Mouse (Mus musculus) embryonic facial prominence, embryonic 15.5 days (tissue): ENCODE results near the gene Higd1c. TPM values are rescaled to one million over a fixed set of nuclear protein-coding genes. Genes with fewer than 3 reads are reported as not detected.
"Not testable (repeated sequence)": the region's sequence is repeated elsewhere in the genome, so short reads cannot be mapped to it uniquely, and the experiment has no call there.

ENCODE experiments used
- ATAC-seq: fragments of 200-750 bp; cut with Nextera tagmentation; 2 replicates; pipeline ENCODE4 v1.8.0; 2017; ENCODE audit warnings: low read depth, moderate TSS enrichment; ENCODE audit not compliant: insufficient number of reproducible peaks, low FRiP score, low TSS enrichment
- H3K27ac ChIP-seq: fragments of 300-500 bp; sonication (generic); replicated peaks from 2 replicates; pipeline ENCODE4 v1.5.1; 2015; ENCODE audit warnings: mild to moderate bottlenecking, inconsistent platforms
- H3K27me3 ChIP-seq: fragments of 300-500 bp; sonication (generic); 2 replicates; pipeline ENCODE4 v1.6.1; 2015; ENCODE audit warnings: inconsistent platforms
- H3K36me3 ChIP-seq: fragments of 300-500 bp; sonication (generic); 2 replicates; pipeline ENCODE4 v1.6.1; 2015; ENCODE audit warnings: mild to moderate bottlenecking, inconsistent platforms
- H3K4me1 ChIP-seq: fragments of 300-500 bp; sonication (generic); 2 replicates; pipeline ENCODE4 v1.6.1; 2015; ENCODE audit warnings: inconsistent platforms
- H3K4me2 ChIP-seq: fragments of 300-500 bp; sonication (generic); replicated peaks from 2 replicates; pipeline ENCODE4 v1.6.1; 2015; ENCODE audit warnings: mild to moderate bottlenecking, inconsistent platforms
- H3K4me3 ChIP-seq: fragments of 300-500 bp; sonication (generic); replicated peaks from 2 replicates; pipeline ENCODE4 v1.5.1; 2015; ENCODE audit warnings: mild to moderate bottlenecking, inconsistent platforms
- H3K9ac ChIP-seq: fragments of 300-500 bp; sonication (generic); 2 replicates; pipeline ENCODE4 v1.6.1; 2015; ENCODE audit warnings: inconsistent platforms
- H3K9me3 ChIP-seq: fragments of 300-500 bp; sonication (generic); replicated peaks from 2 replicates; pipeline ENCODE4 v1.6.1; 2016; ENCODE audit warnings: inconsistent platforms
- WGBS: fragments of 180-500 bp; shearing (Covaris S2); methylation state at CpG from one replicate; pipeline ENCODE4 v1.1.7; 2015; 5-methylcytosine and 5-hydroxymethylcytosine counted together
- polyA plus RNA-seq: library from polyadenylated mRNA; unstranded; fragments of >200 nt; fragmentation: Nextera tagmentation; extraction: Ambion mirVana; gene quantifications from 2 replicates; pipeline ENCODE4 v1.2.1, GENCODE M21; 2015

Higd1c gene
- polyA plus RNA-seq, 1 experiment from 2014 or later, result not detected

DNA sequence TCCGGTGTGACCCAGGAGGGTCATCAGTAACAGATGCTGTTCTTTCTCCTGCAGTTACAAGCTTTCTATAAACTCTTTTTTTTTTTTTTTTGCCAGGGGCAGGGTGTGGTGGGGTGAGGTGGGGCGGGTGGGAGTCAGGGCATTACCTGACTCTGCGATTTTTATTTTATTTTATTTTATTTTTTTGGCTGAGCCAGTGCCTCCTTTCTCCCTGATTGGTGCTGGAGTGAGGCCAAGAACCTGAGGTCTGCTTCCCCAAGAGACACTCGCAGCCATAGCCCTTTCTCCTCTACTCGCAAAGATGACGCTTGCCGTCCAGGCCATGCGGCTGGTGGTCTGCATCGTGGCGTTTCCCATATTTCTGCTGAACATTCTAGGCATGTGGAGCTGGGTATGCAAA is 29.7 kb upstream of the Higd1c start, which contains the start of gene Mettl7a3:
TSS of gene Mettl7a3 (plus strand) at position 301 of the 400 bp plus-strand sequence.
- no peaks in the 10 kb centered on the region for H3K4me1 ChIP-seq
- no peak within 1 kb of the TSS for H3K9ac ChIP-seq
- no peaks in the 10 kb centered on the region for H3K27me3 ChIP-seq
- 53% methylated on average over 10 of the region's 10 CpGs for WGBS
- no peaks in the 10 kb centered on the region for H3K9me3 ChIP-seq
- no peak for ATAC-seq
- no peaks in the 10 kb centered on the region for H3K36me3 ChIP-seq
- H3K27ac ChIP-seq, result no peak within 1 kb of the TSS
- no peak within 1 kb of the TSS for H3K4me3 ChIP-seq
- H3K4me2 ChIP-seq, result no peak within 1 kb of the TSS

DNA sequence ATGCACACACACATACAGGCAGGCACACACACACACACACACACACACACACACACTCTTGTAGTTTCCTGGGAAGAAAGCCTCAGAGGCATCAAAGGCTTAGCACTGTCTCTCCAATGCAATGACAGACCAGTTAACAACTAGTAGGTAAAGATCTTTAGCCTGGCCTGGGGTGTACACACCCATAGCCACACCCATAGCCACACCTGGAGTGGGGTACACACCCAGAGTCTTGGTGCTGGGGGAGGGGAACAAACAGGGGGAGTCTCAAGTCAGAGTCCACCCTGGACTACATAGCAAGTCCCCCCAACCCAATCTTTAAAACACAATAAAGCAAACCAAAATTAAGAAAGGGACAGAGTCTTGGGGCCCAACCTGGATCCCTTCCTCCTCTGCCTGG is 27.0 kb upstream of the Higd1c start:
- not testable (repeated sequence) for ATAC-seq, H3K27ac ChIP-seq, H3K9ac ChIP-seq, H3K27me3 ChIP-seq, H3K9me3 ChIP-seq, H3K36me3 ChIP-seq, H3K4me3 ChIP-seq, H3K4me1 ChIP-seq, H3K4me2 ChIP-seq

DNA sequence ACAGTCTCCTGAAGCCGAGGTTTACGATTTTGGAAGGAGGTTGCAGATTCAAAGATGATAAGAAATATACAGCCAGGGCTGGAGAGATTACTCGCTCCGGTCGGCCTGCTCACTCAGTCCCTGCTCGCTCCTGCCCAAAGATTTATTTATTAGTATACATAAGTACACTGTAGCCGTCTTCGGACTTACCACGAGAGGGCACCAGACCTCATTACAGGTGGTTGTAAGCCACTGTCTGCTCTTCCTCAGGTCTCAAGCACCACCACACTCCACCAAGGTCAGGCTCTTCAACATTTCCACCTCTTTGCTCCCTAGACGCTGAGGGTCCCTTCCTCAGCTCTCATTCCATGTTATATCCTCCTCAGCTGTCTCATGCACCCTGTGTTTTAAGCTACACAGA is 26.5 kb upstream of the Higd1c start:
- not testable (repeated sequence) for H3K36me3 ChIP-seq, H3K27ac ChIP-seq, H3K4me1 ChIP-seq, H3K27me3 ChIP-seq, H3K9me3 ChIP-seq, H3K4me3 ChIP-seq, H3K4me2 ChIP-seq, ATAC-seq, H3K9ac ChIP-seq
- 37% methylated on average over 10 of the region's 10 CpGs for WGBS

DNA sequence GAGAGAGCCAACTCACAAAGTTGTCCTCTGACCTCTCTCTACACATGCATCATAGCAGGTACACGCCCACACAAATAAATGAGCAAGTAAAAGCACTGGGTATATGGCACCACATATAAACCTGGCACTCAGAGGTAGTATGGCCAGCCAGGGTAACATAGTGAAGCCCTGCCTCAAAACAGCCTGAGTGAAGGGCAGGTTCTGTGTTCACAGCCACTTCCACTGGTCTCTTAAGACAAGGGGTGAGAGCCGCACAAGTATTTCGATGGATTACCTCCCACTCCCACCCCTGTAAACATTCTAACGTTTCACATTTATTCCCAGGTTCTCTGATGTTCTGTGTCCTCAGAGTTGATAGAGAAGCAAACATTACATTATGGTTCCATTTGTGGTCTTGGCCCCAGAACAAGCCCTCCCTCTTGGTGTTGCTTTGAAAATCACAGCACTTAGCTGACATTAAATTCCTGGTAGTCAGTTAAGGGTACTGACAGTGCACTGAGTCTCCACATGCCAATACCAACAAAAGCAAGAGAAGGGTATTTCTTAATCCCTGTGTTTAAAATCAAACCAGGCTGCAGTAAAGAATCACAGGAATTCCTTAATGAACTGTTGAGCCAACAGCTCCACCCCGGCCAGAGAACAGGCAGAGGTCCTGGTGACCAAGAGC is 22.9 kb upstream of the Higd1c start:
- WGBS, result 58% methylated on average over 5 of the region's 5 CpGs
- not testable (repeated sequence) for H3K9me3 ChIP-seq, H3K36me3 ChIP-seq, H3K27ac ChIP-seq, H3K9ac ChIP-seq, H3K27me3 ChIP-seq, H3K4me1 ChIP-seq, H3K4me2 ChIP-seq, H3K4me3 ChIP-seq
- peak; percentile 62; the same call in 1 of the 2 replicates for ATAC-seq

DNA sequence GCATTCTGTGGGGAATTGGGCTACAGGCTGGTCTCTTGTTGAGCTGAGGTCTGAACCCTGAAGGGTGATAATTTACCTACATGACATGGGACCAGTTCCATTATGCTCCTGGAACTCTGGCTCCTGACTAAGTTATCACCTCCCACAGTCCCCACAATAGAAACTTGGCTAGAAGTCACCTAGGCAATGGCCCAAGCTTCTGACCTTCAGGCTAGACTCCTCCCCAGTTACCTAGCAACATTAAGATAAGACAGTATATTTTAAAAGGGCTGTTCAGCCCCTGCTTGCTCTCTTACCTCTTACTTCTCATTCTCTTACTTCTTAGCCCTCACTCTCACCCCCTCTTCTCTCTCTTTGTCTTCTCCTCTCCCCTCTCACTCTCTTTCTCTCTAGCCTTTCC is 18.9 kb upstream of the Higd1c start:
- no peak for ATAC-seq
- Histone ChIP-seq H3K4me1 (no peaks in the 10 kb centered on the region), H3K4me3 (no peak overlapping the region), H3K27me3 (no peaks in the 10 kb centered on the region), H3K36me3 (no peaks in the 10 kb centered on the region), H3K4me2 (no peak overlapping the region), H3K9ac (no peak overlapping the region), H3K27ac (no peak overlapping the region), H3K9me3 (no peaks in the 10 kb centered on the region)

DNA sequence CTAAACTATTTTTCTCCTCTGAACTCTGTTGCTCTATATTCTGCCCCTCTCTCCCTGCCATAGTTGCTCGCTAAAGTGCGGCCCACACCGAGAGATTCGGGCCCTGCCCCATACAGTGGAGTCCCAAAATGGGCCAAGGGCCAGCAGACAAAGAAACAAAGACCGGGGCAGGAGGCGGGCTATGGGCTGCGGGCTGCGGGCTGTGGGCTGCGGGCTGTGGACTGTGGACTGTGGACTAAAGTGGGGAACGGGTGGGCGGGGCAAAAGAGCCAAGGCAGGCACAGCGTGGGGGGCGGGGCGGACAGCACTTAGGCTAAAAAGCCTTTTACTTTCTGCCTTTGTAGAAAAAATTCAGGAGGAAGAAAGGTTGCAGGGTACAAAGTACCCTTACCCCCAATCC is 17.6 kb upstream of the Higd1c start:
- Histone ChIP-seq H3K4me1 (0 out of 2 replicates have a peak, but pooled peaks cover 4% of the 10 kb centered on the region), H3K9me3 (no peaks in the 10 kb centered on the region), H3K4me3 (no peak overlapping the region), H3K27me3 (no peaks in the 10 kb centered on the region), H3K36me3 (no peaks in the 10 kb centered on the region), H3K4me2 (no peak overlapping the region), H3K27ac (no peak overlapping the region), H3K9ac (no peak overlapping the region)
- ATAC-seq, result peak; percentile 67; the same call in 1 of the 2 replicates
- WGBS, result 62% methylated on average over 14 of the region's 14 CpGs

DNA sequence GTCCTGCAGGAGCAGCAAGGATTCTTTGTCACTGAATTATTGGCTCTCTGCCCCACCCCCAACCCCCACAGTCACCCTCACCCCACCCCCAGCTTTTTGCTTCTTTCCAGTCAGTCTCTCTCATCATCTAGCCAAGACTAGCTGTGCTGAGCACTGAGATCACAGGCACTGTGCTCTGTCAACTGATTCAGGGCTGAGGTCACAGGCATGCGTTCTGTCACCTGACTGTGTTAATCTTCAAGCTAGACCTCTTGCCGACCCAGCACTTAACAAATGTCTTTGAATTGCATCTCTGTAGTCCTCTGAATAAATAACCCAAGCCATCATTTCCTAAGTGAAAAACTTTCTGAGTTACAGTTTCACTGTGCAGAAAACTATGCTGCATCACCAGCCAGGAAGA is 14.8 kb upstream of the Higd1c start:
- WGBS, result 36% methylated on average over 2 of the region's 2 CpGs

DNA sequence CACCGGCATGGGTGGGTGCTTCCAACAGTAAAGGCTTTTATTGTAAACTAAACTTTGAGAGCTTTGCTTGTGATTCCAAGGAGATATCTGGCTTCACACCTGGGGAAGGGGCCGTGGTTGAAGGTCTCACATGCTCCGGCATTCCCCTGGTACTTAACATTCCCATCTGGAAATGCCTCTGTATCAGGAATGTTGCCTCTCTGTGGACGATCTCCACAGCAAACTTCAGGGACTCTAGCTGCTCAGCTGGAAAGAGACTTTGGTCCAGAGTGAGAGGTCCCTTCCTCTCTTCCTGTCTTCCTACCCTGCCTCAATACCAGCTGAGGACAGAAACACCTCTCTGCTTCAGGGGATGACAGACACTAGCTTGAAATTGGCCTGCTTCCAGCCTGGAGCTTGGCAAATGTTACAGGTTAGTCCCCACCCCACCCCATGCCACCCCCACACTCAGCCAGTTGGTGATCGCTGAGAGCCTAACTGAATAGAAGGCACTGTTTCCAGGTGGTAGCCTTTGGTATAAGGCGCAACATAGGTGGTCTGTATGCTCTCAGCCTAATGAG is 12.8 kb upstream of the Higd1c start:
- H3K4me3 ChIP-seq, result no peak overlapping the region
- H3K36me3 ChIP-seq, result no peaks in the 10 kb centered on the region
- 0 out of 2 replicates have a peak, but pooled peaks cover 4% of the 10 kb centered on the region for H3K4me1 ChIP-seq
- H3K27me3 ChIP-seq, result no peaks in the 10 kb centered on the region
- H3K9me3 ChIP-seq, result no peaks in the 10 kb centered on the region
- 55% methylated on average over 6 of the region's 6 CpGs for WGBS
- H3K9ac ChIP-seq, result no peak overlapping the region
- no peak overlapping the region for H3K4me2 ChIP-seq
- no peak for ATAC-seq
- H3K27ac ChIP-seq, result no peak overlapping the region

More for the DNA sequence above, 14.8 kb upstream of the Higd1c start:
- no peak for ATAC-seq
- H3K27me3 ChIP-seq, result no peaks in the 10 kb centered on the region
- H3K4me3 ChIP-seq, result no peak overlapping the region
- no peak overlapping the region for H3K9ac ChIP-seq
- H3K9me3 ChIP-seq, result no peaks in the 10 kb centered on the region
- H3K4me1 ChIP-seq, result 0 out of 2 replicates have a peak, but pooled peaks cover 4% of the 10 kb centered on the region
- H3K27ac ChIP-seq, result no peak overlapping the region
- no peaks in the 10 kb centered on the region for H3K36me3 ChIP-seq
- no peak overlapping the region for H3K4me2 ChIP-seq

DNA sequence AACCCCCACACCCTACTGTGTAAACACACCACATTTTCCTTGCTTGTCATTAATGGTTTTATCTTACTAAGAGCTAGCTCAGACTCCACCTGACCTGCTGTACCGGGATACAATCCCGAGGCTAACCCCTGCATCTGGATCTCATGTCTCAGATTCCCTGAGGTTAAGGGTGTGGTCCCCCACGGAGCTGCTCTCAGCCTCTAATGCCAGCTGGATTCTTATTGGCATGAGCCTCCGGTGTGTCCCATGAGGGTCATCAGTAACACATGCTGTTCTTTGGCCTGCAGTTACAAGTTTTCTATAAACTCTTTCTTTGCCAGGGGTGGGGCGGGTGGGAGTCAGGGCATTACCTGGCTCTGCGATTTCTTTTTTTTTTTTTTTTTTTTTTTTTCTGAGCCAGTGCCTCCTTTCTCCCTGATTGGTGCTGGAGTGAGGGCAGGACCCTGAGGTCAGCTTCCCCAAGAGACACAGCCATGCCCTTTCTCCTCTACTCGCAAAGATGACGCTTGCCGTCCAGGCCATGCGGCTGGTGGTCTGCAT is 11.6 kb upstream of the Higd1c start, which contains the start of the genes Methig1 and Mettl7a2:
TSS of gene Methig1 (plus strand) at position 439 of the 540 bp plus-strand sequence.
TSS of gene Mettl7a2 (plus strand) at position 490 of the 540 bp plus-strand sequence.
- Histone ChIP-seq H3K9me3 (no peaks in the 10 kb centered on the region), H3K4me2 (no peak within 1 kb of the TSS), H3K27ac (no peak within 1 kb of the TSS), H3K36me3 (no peaks in the 10 kb centered on the region), H3K9ac (no peak within 1 kb of the TSS), H3K4me1 (0 out of 2 replicates have a peak, but pooled peaks cover 4% of the 10 kb centered on the region), H3K27me3 (no peaks in the 10 kb centered on the region), H3K4me3 (no peak within 1 kb of the TSS)
- 61% methylated on average over 10 of the region's 10 CpGs for WGBS
- ATAC-seq, result no peak

DNA sequence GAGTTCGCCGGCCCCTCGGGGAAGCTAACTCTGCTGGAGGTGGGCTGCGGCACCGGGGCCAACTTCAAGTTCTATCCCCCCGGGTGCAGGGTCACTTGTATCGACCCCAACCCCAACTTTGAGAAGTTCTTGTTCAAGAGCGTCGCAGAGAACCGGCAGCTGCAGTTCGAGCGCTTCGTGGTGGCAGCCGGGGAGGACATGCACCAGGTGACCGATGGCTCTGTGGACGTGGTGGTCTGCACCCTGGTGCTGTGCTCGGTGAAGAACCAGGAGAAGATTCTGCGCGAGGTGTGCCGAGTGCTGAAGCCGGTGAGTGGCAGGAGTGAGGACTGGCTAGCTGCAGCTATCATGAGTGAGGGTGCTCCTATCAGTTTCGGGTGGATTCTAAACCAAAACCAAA is 10.9 kb upstream of the Higd1c start:
- H3K27me3 ChIP-seq, H3K9ac ChIP-seq, ATAC-seq, H3K4me2 ChIP-seq, H3K27ac ChIP-seq, H3K4me1 ChIP-seq, H3K4me3 ChIP-seq, H3K36me3 ChIP-seq, H3K9me3 ChIP-seq: not testable (repeated sequence)
- 93% methylated on average over 16 of the region's 22 CpGs for WGBS

DNA sequence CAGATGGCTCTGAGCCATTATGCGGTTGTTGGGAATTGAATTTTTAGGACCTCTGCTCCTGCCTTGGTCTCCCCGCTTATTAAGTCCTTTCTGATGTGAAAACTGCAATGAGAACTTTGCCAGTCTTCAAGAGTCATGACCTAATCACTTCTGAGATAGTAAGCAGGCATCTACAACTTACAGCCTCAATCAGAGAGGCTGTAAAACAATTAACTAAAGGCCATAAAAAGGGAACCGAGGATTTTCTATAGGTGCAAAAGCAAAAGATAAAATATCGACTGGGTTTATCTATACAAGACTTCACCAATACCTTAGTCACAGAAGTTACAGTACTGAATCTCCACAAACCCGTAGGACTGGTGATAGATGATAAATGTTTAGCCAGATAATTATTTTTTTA is 8.5 kb upstream of the Higd1c start:
- WGBS, result 83% methylated on average over 5 of the region's 5 CpGs
- Histone ChIP-seq H3K9ac (no peak overlapping the region), H3K4me1 (0 out of 2 replicates have a peak, but pooled peaks cover 4% of the 10 kb centered on the region), H3K4me3 (no peak overlapping the region), H3K4me2 (no peak overlapping the region), H3K27me3 (no peaks in the 10 kb centered on the region), H3K9me3 (no peaks in the 10 kb centered on the region), H3K36me3 (no peaks in the 10 kb centered on the region), H3K27ac (no peak overlapping the region)
- ATAC-seq, result no peak
